Mouse (Mus musculus) cortical plate, adult 2 months (tissue): ENCODE results near the gene Cntn6. TPM values are rescaled to one million over a fixed set of nuclear protein-coding genes. Genes with fewer than 3 reads are reported as not detected.

Experiments used
- H3K27ac ChIP-seq: fragments of 200-500 bp; 2 replicates; pipeline ENCODE4 v1.5.1; 2012; ENCODE audit warnings: low read length, control low read depth, inconsistent platforms; ENCODE audit not compliant: insufficient read depth
- H3K4me1 ChIP-seq: fragments of 200-500 bp; 2 replicates; pipeline ENCODE4 v1.6.1; 2011; ENCODE audit warnings: low read length; ENCODE audit not compliant: control insufficient read depth, insufficient read depth
- H3K4me3 ChIP-seq: fragments of 200-500 bp; 2 replicates; pipeline ENCODE4 v1.5.1; 2011; ENCODE audit warnings: mild to moderate bottlenecking, low read length, control low read depth; ENCODE audit not compliant: insufficient read depth
- CTCF ChIP-seq: fragments of 200-500 bp; IDR thresholded peaks from 2 replicates; pipeline ENCODE4 v1.5.1; 2011; ENCODE audit warnings: mild to moderate bottlenecking, control low read depth, low read length; ENCODE audit not compliant: insufficient read depth; ENCODE audit errors: extremely low read depth
- POLR2A ChIP-seq: fragments of 200-500 bp; IDR thresholded peaks from 2 replicates; pipeline ENCODE4 v1.6.1; 2011; ENCODE audit warnings: mild to moderate bottlenecking, low read length, control low read depth; ENCODE audit not compliant: insufficient read depth; ENCODE audit errors: extremely low read depth
- polyA plus RNA-seq: library from polyadenylated mRNA; depleted of rRNA; stranded (reverse); fragments of >200 nt; gene quantifications from 2 replicates; pipeline ENCODE4 v1.2.3, GENCODE M21; 2012

The Cntn6 gene
- polyA plus RNA-seq, 1 experiment = 14.3 TPM

DNA sequence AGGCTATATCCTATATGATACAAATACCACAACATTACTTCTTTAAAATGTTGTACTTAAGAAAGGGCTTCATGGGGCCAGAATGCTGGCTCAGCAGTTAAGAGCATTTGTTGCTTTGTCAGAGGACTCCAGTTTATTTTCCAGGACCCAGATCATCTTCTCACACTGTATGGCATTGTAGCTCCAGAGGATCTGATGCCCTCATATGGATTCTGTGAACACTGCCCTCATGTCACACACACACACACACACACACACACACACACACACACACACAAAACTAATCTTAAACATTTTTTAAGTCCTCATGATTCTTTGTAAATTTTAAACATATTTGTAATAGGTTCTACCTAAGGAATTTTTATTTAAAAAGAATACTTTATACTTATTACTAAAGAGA is 110.3 kb downstream of the Cntn6 start:
- Histone ChIP-seq H3K4me3 (no peak overlapping the region), H3K4me1 (no peaks in the 10 kb centered on the region), H3K27ac (no peak overlapping the region)
- no peak for TF ChIP-seq POLR2A
- no peak for TF ChIP-seq CTCF

GRCm38 (mm10) chr6:104603371-104603770 is 110.8 kb downstream of the Cntn6 start:
- no peak overlapping the region for H3K27ac ChIP-seq
- no peaks in the 10 kb centered on the region for H3K4me1 ChIP-seq
- TF ChIP-seq POLR2A (no peak), CTCF (no peak)

GRCm38 (mm10) chr6:104605214-104605613 is 112.6 kb downstream of the Cntn6 start:
- Histone ChIP-seq H3K27ac (no peak overlapping the region), H3K4me1 (no peaks in the 10 kb centered on the region), H3K4me3 (no peak overlapping the region)
- no peak for TF ChIP-seq POLR2A
- no peak for TF ChIP-seq CTCF

More at GRCm38 (mm10) chr6:104603371-104603770, 110.8 kb downstream of the Cntn6 start:
- H3K4me3 ChIP-seq = no peak overlapping the region

- Histone ChIP-seq H3K27ac (no peak overlapping the region), H3K4me1 (no peaks in the 10 kb centered on the region), H3K4me3 (no peak overlapping the region)
- TF ChIP-seq CTCF = no peak
These were observed 160.9 kb downstream of the Cntn6 start for GRCm38 (mm10) chr6:104653518-104653917.

GRCm38 (mm10) chr6:104668701-104669100 is 176.1 kb downstream of the Cntn6 start:
- TF ChIP-seq POLR2A (no peak), CTCF (no peak)
- Histone ChIP-seq H3K27ac (no peak overlapping the region), H3K4me3 (no peak overlapping the region), H3K4me1 (no peaks in the 10 kb centered on the region)

GRCm38 (mm10) chr6:104674249-104674648 is 181.7 kb downstream of the Cntn6 start:
- Histone ChIP-seq H3K27ac (no peak overlapping the region), H3K4me3 (no peak overlapping the region), H3K4me1 (no peaks in the 10 kb centered on the region)
- TF ChIP-seq CTCF (no peak), POLR2A (no peak)

DNA sequence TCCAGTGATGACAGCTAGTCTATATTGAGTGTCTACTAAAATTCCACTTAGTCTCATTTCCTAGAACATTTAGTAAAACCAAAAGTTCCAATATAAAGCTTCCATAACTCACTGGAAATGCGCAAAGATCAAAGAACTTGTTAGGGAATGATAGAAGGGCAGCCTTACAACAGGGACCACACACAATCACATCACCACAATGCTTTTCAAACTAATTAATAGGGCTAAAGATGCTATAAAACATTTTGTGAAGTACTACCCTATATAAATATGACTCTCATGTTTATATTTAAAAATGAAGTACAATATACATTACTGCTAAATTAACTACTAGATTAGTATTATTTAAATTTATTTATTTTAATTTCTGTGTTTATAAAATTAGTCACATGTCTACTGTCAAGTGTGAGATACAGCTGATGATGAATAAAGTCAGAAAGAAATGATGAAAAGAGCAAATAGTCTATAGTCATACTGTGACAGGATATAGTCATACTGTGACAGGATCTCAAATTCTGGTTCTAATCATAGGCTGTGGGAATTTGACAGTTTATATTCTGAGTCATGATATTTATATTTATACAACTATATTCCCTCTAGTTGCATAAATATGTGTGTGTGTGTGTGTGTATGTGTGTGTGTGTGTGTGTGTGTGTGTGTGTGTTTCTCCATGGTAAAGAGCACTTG is 187.4 kb downstream of the Cntn6 start:
- Histone ChIP-seq H3K4me3 (no peak overlapping the region), H3K27ac (no peak overlapping the region), H3K4me1 (no peaks in the 10 kb centered on the region)
- TF ChIP-seq CTCF (no peak), POLR2A (no peak)

GRCm38 (mm10) chr6:104687980-104688379 is 195.4 kb downstream of the Cntn6 start:
- TF ChIP-seq CTCF (no peak), POLR2A (no peak)
- Histone ChIP-seq H3K4me3 (no peak overlapping the region), H3K4me1 (no peaks in the 10 kb centered on the region), H3K27ac (no peak overlapping the region)

DNA sequence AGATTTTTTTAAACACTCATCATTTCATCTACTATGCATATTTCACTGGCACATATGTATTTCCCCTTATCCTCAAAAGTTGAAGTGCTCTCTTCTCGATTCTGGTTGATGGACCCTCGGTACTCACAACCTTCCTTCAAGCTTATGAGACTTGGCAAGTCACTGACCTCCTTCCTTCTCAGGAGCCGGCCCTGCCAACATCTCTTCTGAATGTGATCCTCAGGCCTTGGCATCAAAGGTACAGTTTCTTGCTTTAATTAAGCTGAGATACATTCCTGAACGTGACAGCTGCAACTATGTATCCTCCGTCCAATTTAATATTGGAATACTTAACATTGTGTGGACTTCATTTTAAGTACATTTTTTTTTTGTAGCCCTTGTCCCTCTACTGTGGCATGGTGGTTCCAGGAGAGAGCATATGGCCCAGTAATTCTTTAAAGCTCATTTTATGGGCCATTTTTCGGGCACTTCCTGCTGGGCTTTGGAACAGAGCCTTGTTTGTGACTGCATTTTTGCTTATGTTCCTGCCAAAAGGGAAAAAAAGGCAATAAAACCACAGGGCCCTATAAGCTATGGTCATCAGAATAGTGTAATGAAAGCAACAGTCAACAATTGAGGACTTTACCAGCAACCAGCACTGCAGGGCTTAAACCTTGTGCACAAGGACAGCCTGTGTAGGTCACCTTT is 196.0 kb downstream of the Cntn6 start:
- no peak overlapping the region for H3K27ac ChIP-seq
- H3K4me3 ChIP-seq = no peak overlapping the region
- no peak for TF ChIP-seq POLR2A
- no peaks in the 10 kb centered on the region for H3K4me1 ChIP-seq

- H3K4me3 ChIP-seq = no peak overlapping the region
- H3K4me1 ChIP-seq = no peaks in the 10 kb centered on the region
- no peak for TF ChIP-seq CTCF
- no peak for TF ChIP-seq POLR2A
- no peak overlapping the region for H3K27ac ChIP-seq
These were observed 236.0 kb downstream of the Cntn6 start for GRCm38 (mm10) chr6:104728571-104728970.
